In genomic region chr5:52119192-52119591, GRCm38 (mm10) we compare ENCODE assay signal across 21 mouse cellular contexts.
DNase-seq lines count a peak whose midpoint lies in the region; ATAC-seq and TF ChIP-seq lines count a peak whose summit lies in the region.
"Had no signal": no experiment of that assay in that cellular context is flagged by ENCODE, and none has a peak within 500 bp of the region (broad histone marks: within the 10 kb centered on the region; RNA-seq: fewer than 3 reads in every experiment).

No protein-coding gene starts in this region.

- no peak overlapping the region for H3K27ac ChIP-seq in left cerebral cortex, adult 2 months
- H3K27ac ChIP-seq: forebrain, embryonic 13.5 days; macrophage; midbrain, embryonic 15.5 days had no signal

- ATAC-seq in monocyte, adult 5-6 weeks (replicated peaks; ENCODE audit: insufficient number of reproducible peaks, low FRiP score, low TSS enrichment, poor library complexity, severe bottlenecking), result peak; percentile 64
- ATAC-seq: activated CD4-positive, CD25-positive, alpha-beta regulatory T cell, adult 4 months; forebrain, embryonic 13.5 days; midbrain, embryonic 15.5 days had no signal

- TF ChIP-seq CTCF in left cerebral cortex, adult 2 months (IDR thresholded peaks at IDR 0.05), result peak; percentile 12

- intact Hi-C loops in left cerebral cortex, adult 2 months (cut with DNase I), result loop anchor here (5.0 to 10.0 kb wide), 3 partner anchors 273 to 536 kb away; no protein-coding TSS in a partner anchor

- H3K4me3 ChIP-seq in left cerebral cortex, adult 2 months, result no peak overlapping the region
- H3K4me3 ChIP-seq: erythroblast, embryonic 14.5 days; forebrain, embryonic 13.5 days; midbrain, embryonic 15.5 days had no signal

- no peak for DNase-seq in left cerebral cortex, adult 2 months (ENCODE audit: extremely low spot score in 1 of 2, low spot score in 2 of 2)
- DNase-seq in left cerebral cortex, adult 8-10 months (ENCODE audit: low spot score in 2 of 2), result no peak
- DNase-seq in 3T3-L1 (ENCODE audit: low read depth, low spot score) (peak; percentile 26), 416B (ENCODE audit: low read depth) (peak; percentile 29)
- no peak for DNase-seq in urinary bladder, adult 2 months (ENCODE audit: low spot score)
- DNase-seq in layer of hippocampus, postnatal 10 days (ENCODE audit: low spot score in 2 of 2), result no peak
- DNase-seq: adrenal gland, postnatal 25 days; cerebellum, adult 11-12 months; gastrocnemius, postnatal 36 days; kidney, adult 8-10 months; liver; lung, adult 18-20 months; right cerebral cortex, postnatal 14 days; spleen, adult 18-20 months; thymus, adult 2 months had no signal

Comparison
In these comparisons a context has a peak if more than half of its experiments do, and no peak if none do; other contexts are left out.
1. DNase-seq: peak in 3T3-L1 (single experiment) and 416B (single experiment); none in left cerebral cortex, adult 2 months (0 of 2), left cerebral cortex, adult 8-10 months (0 of 2), urinary bladder, adult 2 months (single experiment) and layer of hippocampus, postnatal 10 days (0 of 2).